25 mouse cellular contexts compared by ENCODE assay signal in genomic region chr15:10628980-10629346, GRCm38 (mm10).
DNase-seq lines count a peak whose midpoint lies in the region; ATAC-seq lines count a peak whose summit lies in the region.
"Had no signal": no experiment of that assay in that cellular context is flagged by ENCODE, and none has a peak within 500 bp of the region (broad histone marks: within the 10 kb centered on the region; RNA-seq: fewer than 3 reads in every experiment).

No protein-coding gene starts in this region.

- no peak overlapping the region for H3K4me2 ChIP-seq in liver, embryonic 15.5 days
- peak overlapping the region; percentile 38 for H3K4me2 ChIP-seq in embryonic facial prominence, embryonic 13.5 days
- H3K4me2 ChIP-seq in hindbrain, embryonic 16.5 days (ENCODE audit: low read length): no peak overlapping the region
- H3K4me2 ChIP-seq: heart, embryonic 15.5 days; midbrain, embryonic 13.5 days had no signal

- 80% methylated on average over 6 of the region's 6 CpGs for WGBS in liver, embryonic 15.5 days (ENCODE audit: insufficient replicate concordance)
- 27% methylated on average over 6 of the region's 6 CpGs for WGBS in embryonic facial prominence, embryonic 13.5 days
- 58% methylated on average over 6 of the region's 6 CpGs for WGBS in limb, embryonic 10.5 days
- WGBS in hindbrain, embryonic 16.5 days: 88% methylated on average over 6 of the region's 6 CpGs

- H3K27me3 ChIP-seq in liver, embryonic 15.5 days: no peaks in the 10 kb centered on the region
- no peaks in the 10 kb centered on the region for H3K27me3 ChIP-seq in embryonic facial prominence, embryonic 13.5 days
- H3K27me3 ChIP-seq in limb, embryonic 10.5 days (ENCODE audit: low read depth, poor library complexity, severe bottlenecking): no peaks in the 10 kb centered on the region
- no peaks in the 10 kb centered on the region for H3K27me3 ChIP-seq in hindbrain, embryonic 16.5 days (replicated peaks; ENCODE audit: control insufficient read depth, insufficient read depth, low read length)
- H3K27me3 ChIP-seq: CH12.LX; heart, embryonic 15.5 days; midbrain, embryonic 13.5 days; Patski had no signal

- H3K9me3 ChIP-seq in liver, embryonic 15.5 days (replicated peaks): no peaks in the 10 kb centered on the region
- no peaks in the 10 kb centered on the region for H3K9me3 ChIP-seq in embryonic facial prominence, embryonic 13.5 days
- no peaks in the 10 kb centered on the region for H3K9me3 ChIP-seq in limb, embryonic 10.5 days (replicated peaks)
- H3K9me3 ChIP-seq in hindbrain, embryonic 16.5 days (ENCODE audit: control insufficient read depth, low read length): no peaks in the 10 kb centered on the region
- H3K9me3 ChIP-seq: G1E; heart, embryonic 15.5 days; midbrain, embryonic 13.5 days had no signal

- 0 out of 2 replicates have a peak overlapping the region, but pooled peaks have one; percentile 24 for H3K27ac ChIP-seq in liver, embryonic 15.5 days (replicated peaks)
- peak overlapping the region; percentile 94 for H3K27ac ChIP-seq in embryonic facial prominence, embryonic 13.5 days
- H3K27ac ChIP-seq in limb, embryonic 10.5 days: peak overlapping the region; percentile 83
- H3K27ac ChIP-seq in hindbrain, embryonic 16.5 days (ENCODE audit: low read depth, low read length): no peak overlapping the region
- H3K27ac ChIP-seq: heart, embryonic 15.5 days; hindbrain, postnatal 0 days; midbrain, embryonic 13.5 days had no signal

- DNase-seq in liver: no peak
- no peak for DNase-seq in limb, embryonic 10.5 days (ENCODE audit: low spot score)
- no peak for DNase-seq in retina, embryonic 14.5 days (ENCODE audit: low spot score)
- DNase-seq in ovary, postnatal 10 days (ENCODE audit: low spot score): no peak
- DNase-seq: adrenal gland, postnatal 36 days; B cell, adult 2 months; cerebellum, adult 9-10 months; forebrain, postnatal 0 days; heart, postnatal 36 days; kidney, adult 9 months; kidney, postnatal 25 days; left cerebral cortex, postnatal 4 days; right cerebral cortex, postnatal 25 days; spleen, adult 18-20 months; thymus, postnatal 14 days had no signal

- no peak overlapping the region for H3K9ac ChIP-seq in liver, embryonic 15.5 days
- H3K9ac ChIP-seq in embryonic facial prominence, embryonic 13.5 days: no peak overlapping the region
- H3K9ac ChIP-seq in hindbrain, embryonic 16.5 days (ENCODE audit: low read depth, low read length): no peak overlapping the region
- H3K9ac ChIP-seq: forebrain, postnatal 0 days; heart, embryonic 15.5 days; midbrain, embryonic 13.5 days had no signal

- H3K4me3 ChIP-seq in liver, embryonic 15.5 days (replicated peaks): no peak overlapping the region
- no peak overlapping the region for H3K4me3 ChIP-seq in embryonic facial prominence, embryonic 13.5 days
- no peak overlapping the region for H3K4me3 ChIP-seq in limb, embryonic 10.5 days
- H3K4me3 ChIP-seq in hindbrain, embryonic 16.5 days (ENCODE audit: low read length): no peak overlapping the region
- H3K4me3 ChIP-seq: heart, embryonic 15.5 days; midbrain, embryonic 13.5 days had no signal

- peaks cover 11% of the 10 kb centered on the region; the same call in 1 of the 2 replicates for H3K4me1 ChIP-seq in liver, embryonic 15.5 days (replicated peaks)
- peaks cover 72% of the 10 kb centered on the region for H3K4me1 ChIP-seq in embryonic facial prominence, embryonic 13.5 days
- H3K4me1 ChIP-seq in limb, embryonic 10.5 days: peaks cover 90% of the 10 kb centered on the region
- H3K4me1 ChIP-seq in hindbrain, embryonic 16.5 days (ENCODE audit: control insufficient read depth, insufficient read depth, low read depth, low read length): no peaks in the 10 kb centered on the region
- H3K4me1 ChIP-seq: heart, embryonic 15.5 days; midbrain, embryonic 13.5 days had no signal

- H3K36me3 ChIP-seq in liver, embryonic 15.5 days (replicated peaks): no peaks in the 10 kb centered on the region
- H3K36me3 ChIP-seq in embryonic facial prominence, embryonic 13.5 days: peaks cover 24% of the 10 kb centered on the region
- peaks cover 41% of the 10 kb centered on the region for H3K36me3 ChIP-seq in limb, embryonic 10.5 days
- H3K36me3 ChIP-seq in hindbrain, embryonic 16.5 days (ENCODE audit: control insufficient read depth, insufficient read depth, low read length): no peaks in the 10 kb centered on the region
- H3K36me3 ChIP-seq: G1E; heart, embryonic 15.5 days had no signal

- ATAC-seq in liver, embryonic 15.5 days (ENCODE audit: insufficient read depth): no peak
- no peak for ATAC-seq in embryonic facial prominence, embryonic 13.5 days (ENCODE audit: insufficient number of reproducible peaks, insufficient read depth, low FRiP score, low TSS enrichment, low read depth)
- no peak for ATAC-seq in hindbrain, embryonic 16.5 days
- ATAC-seq: forebrain, postnatal 0 days; hindbrain, postnatal 0 days; intestine, embryonic 16.5 days; midbrain, embryonic 13.5 days; Patski had no signal
